Mouse (Mus musculus) adrenal gland, adult 2 months (tissue): Measurements from ENCODE around the gene Ano2. TPM values are rescaled to one million over a fixed set of nuclear protein-coding genes. Genes with fewer than 3 reads are reported as not detected.

Experiments used
- DNase-seq: peaks from one replicate; pipeline ENCODE4 v3.0.0; 2021
- polyA plus RNA-seq: library from polyadenylated mRNA; depleted of rRNA; stranded (reverse); fragments of >200 nt; gene quantifications from 2 replicates; pipeline ENCODE4 v1.2.3, GENCODE M21; 2012; rRNA removed
- total RNA-seq, 2 experiments: library from RNA; stranded (reverse); gene quantifications; 2 replicates each; pipeline ENCODE4 v1.2.3; 2021

Gene Ano2
- total and polyA plus RNA-seq, 3 experiments: 0.03 to 0.10 (median 0.09) TPM

- no peak for DNase-seq
Measured at GRCm38 (mm10) chr6:126053136-126053535, 362.9 kb downstream of the Ano2 start.

GRCm38 (mm10) chr6:126057706-126058105 is 367.5 kb downstream of the Ano2 start:
- no peak for DNase-seq

- no peak for DNase-seq
Measured at GRCm38 (mm10) chr6:126080531-126080930, 390.3 kb downstream of the Ano2 start.

GRCm38 (mm10) chr6:126086321-126086950 is 396.2 kb downstream of the Ano2 start:
- no peak for DNase-seq

- no peak for DNase-seq
Measured at GRCm38 (mm10) chr6:126088489-126089265, 398.5 kb downstream of the Ano2 start.

Other genes with a start within 250 kb of the Ano2 start
- gene Cd9, start 195.6 kb upstream of the Ano2 start, total RNA-seq: 100 to 1,000 TPM in 1 of 2 experiments, 10 to 100 TPM in 1; 80.1 to 178 TPM
- gene Cd9, start 195.6 kb upstream of the Ano2 start, polyA plus RNA-seq: 57.1 and 58.9 TPM in 2 replicates
- gene Vwf, start 143.6 kb upstream of the Ano2 start, total RNA-seq: 1 to 10 TPM; 4.5 to 8.5 TPM
- gene Vwf, start 143.6 kb upstream of the Ano2 start, polyA plus RNA-seq: 12.2 and 18.9 TPM in 2 replicates